Mouse (Mus musculus) bone marrow, adult 2 months (tissue): ENCODE data around the gene Ubap2. TPM values are rescaled to one million over a fixed set of nuclear protein-coding genes. Genes with fewer than 3 reads are reported as not detected.

Experiments
- H3K27ac ChIP-seq: fragments of 200-500 bp; 2 replicates; pipeline ENCODE4 v1.5.1; 2012; ENCODE audit warnings: low read depth, mild to moderate bottlenecking, control low read depth, inconsistent platforms, low read length; ENCODE audit not compliant: control insufficient read depth, poor library complexity, insufficient read depth
- H3K4me1 ChIP-seq: fragments of 200-500 bp; 2 replicates; pipeline ENCODE4 v1.6.1; 2011; ENCODE audit warnings: low read length; ENCODE audit not compliant: control insufficient read depth, insufficient read depth
- H3K4me3 ChIP-seq: fragments of 200-500 bp; replicated peaks from 2 replicates; pipeline ENCODE3; 2011; ENCODE audit warnings: mild to moderate bottlenecking, low read depth, low read length, control low read depth; ENCODE audit not compliant: control insufficient read depth
- CTCF ChIP-seq: fragments of 200-500 bp; IDR thresholded peaks from 2 replicates; pipeline ENCODE4 v1.5.1; 2011; ENCODE audit warnings: low read length, control low read depth; ENCODE audit not compliant: control insufficient read depth, insufficient read depth
- POLR2A ChIP-seq: fragments of 200-500 bp; IDR thresholded peaks from 2 replicates; pipeline ENCODE4 v1.6.1; 2011; ENCODE audit warnings: low read depth, mild to moderate bottlenecking, control low read depth, low read length, borderline replicate concordance; ENCODE audit not compliant: control insufficient read depth
- WGBS: fragments of 180-500 bp; shearing (Covaris S2); methylation state at CpG from one replicate; pipeline ENCODE4 v1.1.7; 2018; 5-methylcytosine and 5-hydroxymethylcytosine counted together
- polyA plus RNA-seq: library from polyadenylated mRNA; stranded (reverse); fragments of >200 nt; gene quantifications from 2 replicates; pipeline ENCODE4 v1.2.4, GENCODE M21; 2011; ENCODE audit warnings: low replicate concordance; ENCODE audit not compliant: missing spikeins, insufficient read depth, insufficient read length

The Ubap2 gene
- polyA plus RNA-seq, 1 experiment = 64.5 TPM

DNA sequence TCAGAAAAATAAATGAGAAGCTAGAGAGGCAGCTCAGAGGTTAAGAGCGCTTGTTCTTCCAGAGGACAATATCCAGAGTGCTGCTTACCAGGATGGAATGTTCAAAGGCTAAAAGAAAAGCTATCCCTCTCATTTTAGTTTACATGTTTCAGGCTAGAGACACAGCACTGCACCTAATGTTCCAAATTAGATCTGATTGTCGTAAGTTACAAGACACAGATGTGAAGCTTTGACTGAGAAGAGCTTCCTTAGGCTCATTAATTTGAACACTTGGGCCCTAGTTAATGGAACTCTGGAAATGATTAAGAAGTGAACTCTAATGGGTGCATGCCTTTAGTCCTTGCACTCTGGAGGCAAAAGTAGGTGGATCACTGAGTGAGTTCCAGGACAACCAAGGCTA is 21.2 kb downstream of the Ubap2 start:
- Histone ChIP-seq H3K4me3 (no peak overlapping the region), H3K27ac (no peak overlapping the region), H3K4me1 (no peaks in the 10 kb centered on the region)
- 95% methylated on average over 2 of the region's 2 CpGs for WGBS
- TF ChIP-seq CTCF (no peak), POLR2A (no peak)

GRCm38 (mm10) chr4:41245408-41245807 is 29.5 kb downstream of the Ubap2 start:
- H3K4me1 ChIP-seq = no peaks in the 10 kb centered on the region
- WGBS = 94% methylated on average over 2 of the region's 2 CpGs
- H3K4me3 ChIP-seq = no peak overlapping the region
- no peak overlapping the region for H3K27ac ChIP-seq
- TF ChIP-seq POLR2A (no peak), CTCF (peak; percentile 29; the same call in 1 of the 2 replicates)

- WGBS = 68% methylated on average over 3 of the region's 3 CpGs
- Histone ChIP-seq H3K27ac (no peak overlapping the region), H3K4me1 (no peaks in the 10 kb centered on the region), H3K4me3 (no peak overlapping the region)
- no peak for TF ChIP-seq CTCF
- TF ChIP-seq POLR2A = no peak
These were observed 34.0 kb downstream of the Ubap2 start for GRCm38 (mm10) chr4:41240916-41241315.

DNA sequence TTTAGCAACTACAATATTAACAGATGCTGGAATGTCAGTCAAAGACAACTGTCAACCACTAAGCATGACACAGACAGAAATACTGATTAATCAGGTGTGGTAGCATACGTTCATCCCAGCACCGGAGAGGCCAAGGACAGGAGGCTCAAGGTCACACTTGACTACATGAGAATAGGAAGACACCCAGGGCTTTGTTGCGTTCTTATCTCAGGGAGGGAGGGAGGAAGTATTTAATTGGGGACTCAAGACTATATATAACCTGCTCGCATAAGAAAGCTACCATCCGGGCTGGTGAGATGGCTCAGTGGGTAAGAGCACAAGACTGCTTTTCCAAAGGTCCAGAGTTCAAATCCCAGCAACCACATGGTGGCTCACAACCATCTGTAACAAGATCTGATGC is 39.3 kb downstream of the Ubap2 start:
- TF ChIP-seq POLR2A = no peak
- no peak for TF ChIP-seq CTCF
- H3K27ac ChIP-seq = no peak overlapping the region
- H3K4me1 ChIP-seq = no peaks in the 10 kb centered on the region
- H3K4me3 ChIP-seq = no peak overlapping the region
- WGBS = 83% methylated on average over 5 of the region's 5 CpGs

DNA sequence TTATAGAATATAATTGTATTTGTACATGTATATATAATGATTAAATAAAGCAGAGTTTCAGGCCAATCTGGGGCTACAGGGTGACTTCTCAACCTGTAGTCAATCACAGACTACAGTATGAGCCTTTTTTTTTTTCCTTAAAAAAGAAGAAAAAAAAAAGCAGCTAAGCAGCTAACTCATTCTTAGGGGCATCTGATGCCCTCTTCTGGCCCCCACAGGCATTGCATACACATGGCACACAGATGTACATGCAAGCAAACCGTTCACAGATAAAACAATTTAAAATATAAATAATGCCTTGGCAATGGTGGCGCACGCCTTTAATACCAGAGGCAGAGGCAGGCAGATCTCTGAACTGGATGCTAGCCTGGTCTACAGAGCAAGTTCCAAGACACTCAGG is 48.6 kb downstream of the Ubap2 start:
- WGBS = 75% methylated on average over 3 of the region's 3 CpGs
- H3K27ac ChIP-seq = no peak overlapping the region
- no peak overlapping the region for H3K4me3 ChIP-seq
- H3K4me1 ChIP-seq = no peaks in the 10 kb centered on the region
- peak; percentile 52 for TF ChIP-seq CTCF
- TF ChIP-seq POLR2A = no peak

DNA sequence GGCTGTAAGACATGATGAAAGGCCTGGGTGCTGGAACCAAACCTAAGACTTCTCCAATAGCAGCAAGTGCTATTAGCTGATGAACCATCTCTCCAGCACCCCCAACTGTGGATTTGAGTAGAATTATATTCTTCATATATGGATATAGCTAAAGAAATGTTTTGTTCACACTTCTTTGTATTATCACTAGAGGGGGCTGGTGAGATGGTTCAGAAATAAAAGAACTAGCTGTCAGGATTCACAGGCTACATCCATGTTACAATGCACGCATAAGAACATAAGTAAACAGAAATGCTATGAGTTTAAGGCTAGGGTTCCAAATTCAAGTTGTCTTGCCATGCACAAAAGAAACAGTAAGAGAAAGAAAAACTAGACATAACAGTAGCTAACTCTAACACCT is 49.5 kb downstream of the Ubap2 start:
- WGBS = 92% methylated on average over 1 of the region's 1 CpGs
- no peaks in the 10 kb centered on the region for H3K4me1 ChIP-seq
- H3K4me3 ChIP-seq = no peak overlapping the region
- H3K27ac ChIP-seq = no peak overlapping the region
- TF ChIP-seq POLR2A (no peak), CTCF (no peak)

DNA sequence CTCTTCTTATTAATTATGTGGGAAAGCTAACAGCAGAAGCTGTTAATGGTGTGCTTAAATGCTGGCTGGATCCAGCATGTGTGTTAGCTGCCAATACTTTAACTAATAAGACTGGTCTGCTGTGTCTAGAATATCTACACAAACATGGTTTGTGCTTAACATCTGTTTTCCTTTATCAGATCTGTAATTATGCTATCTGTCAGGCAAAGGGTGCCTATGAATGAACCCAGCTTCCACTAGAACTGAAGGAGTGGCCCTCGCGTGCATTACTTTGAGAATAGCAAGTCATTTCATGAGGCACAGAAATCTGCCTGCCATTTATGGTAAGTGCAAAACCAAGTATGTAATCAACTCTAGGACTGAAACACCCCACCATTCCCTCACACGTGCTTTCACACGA is 66.9 kb downstream of the Ubap2 start:
- Histone ChIP-seq H3K27ac (no peak overlapping the region), H3K4me3 (no peak overlapping the region), H3K4me1 (no peaks in the 10 kb centered on the region)
- 84% methylated on average over 4 of the region's 4 CpGs for WGBS
- TF ChIP-seq CTCF = no peak
- TF ChIP-seq POLR2A = no peak

DNA sequence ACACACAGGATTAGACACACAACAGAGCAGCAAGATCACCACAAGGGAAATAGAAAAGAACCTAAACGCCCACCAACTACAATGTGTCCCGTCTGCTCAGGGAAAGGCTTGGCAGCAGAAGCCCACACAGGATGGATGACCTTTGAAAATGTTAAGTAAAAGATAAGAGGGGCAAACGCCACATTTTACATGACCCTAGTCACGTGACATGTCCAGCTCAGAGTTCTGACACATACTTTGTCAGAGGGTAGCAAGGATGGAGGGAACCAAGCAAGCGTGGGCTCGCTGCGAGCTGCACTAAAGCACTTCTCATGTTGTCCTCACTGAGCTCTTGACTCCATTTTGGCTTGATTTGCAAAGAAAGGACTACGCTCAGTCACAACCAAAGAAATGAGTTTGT is 69.2 kb downstream of the Ubap2 start:
- Histone ChIP-seq H3K27ac (no peak overlapping the region), H3K4me1 (no peaks in the 10 kb centered on the region), H3K4me3 (no peak overlapping the region)
- no peak for TF ChIP-seq CTCF
- TF ChIP-seq POLR2A = no peak
- WGBS = 92% methylated on average over 8 of the region's 8 CpGs

- Histone ChIP-seq H3K4me1 (no peaks in the 10 kb centered on the region), H3K4me3 (no peak overlapping the region), H3K27ac (no peak overlapping the region)
- 95% methylated on average over 8 of the region's 8 CpGs for WGBS
- TF ChIP-seq POLR2A (no peak), CTCF (no peak)
These were observed 72.8 kb downstream of the Ubap2 start for GRCm38 (mm10) chr4:41202135-41202534.
